Comparison of ENCODE assay signal across 8 mouse cellular contexts in genomic region chr7:127573503-127574008, GRCm38 (mm10). TPM values are rescaled to one million over a fixed set of nuclear protein-coding genes. Genes with fewer than 3 reads are reported as not detected.
DNase-seq lines count a peak whose midpoint lies in the region.

No protein-coding gene starts in this region.

- peak overlapping the region; percentile 95 for H3K4me3 ChIP-seq in hindbrain, embryonic 10.5 days
- peak overlapping the region; percentile 79 for H3K4me3 ChIP-seq in macrophage (ENCODE audit: inconsistent target)

- peak overlapping the region; percentile 94 for H3K27ac ChIP-seq in hindbrain, embryonic 10.5 days
- H3K27ac ChIP-seq in macrophage, result peak overlapping the region; percentile 52

- H3K27me3 ChIP-seq in hindbrain, embryonic 10.5 days (ENCODE audit: insufficient read depth, poor library complexity, severe bottlenecking), result no peaks in the 10 kb centered on the region

- no peaks in the 10 kb centered on the region for H3K9me3 ChIP-seq in hindbrain, embryonic 10.5 days

- H3K4me1 ChIP-seq in hindbrain, embryonic 10.5 days (replicated peaks), result peaks cover 26% of the 10 kb centered on the region

- peaks cover 43% of the 10 kb centered on the region for H3K79me2 ChIP-seq in macrophage (ENCODE audit: inconsistent target)

- WGBS in hindbrain, embryonic 10.5 days, result 1% methylated on average over 27 of the region's 28 CpGs
- under 1% methylated on average over 12 of the region's 28 CpGs for WGBS in macrophage (ENCODE audit: missing documents)

- DNase-seq in embryo, embryonic 10.5 days (ENCODE audit: low spot score), result peak; percentile 19
- DNase-seq in embryo, embryonic 9.5 days (ENCODE audit: extremely low spot score), result no peak
- DNase-seq in thymus, postnatal 14 days, result peak; percentile 52
- no peak for DNase-seq in thymus, postnatal 4 days
- no peak for DNase-seq in hindbrain, embryonic 10.5 days (ENCODE audit: low spot score)
- no peak for DNase-seq in urinary bladder, adult 18-20 months (ENCODE audit: low spot score in 2 of 2)
- no peak for DNase-seq in T-cell, adult 2 months (ENCODE audit: low spot score)

- peaks cover 43% of the 10 kb centered on the region for H3K36me3 ChIP-seq in hindbrain, embryonic 10.5 days
- peaks cover 10% of the 10 kb centered on the region; the same call in 1 of the 2 replicates for H3K36me3 ChIP-seq in macrophage (ENCODE audit: inconsistent target)

RNA-seq across cellular contexts. Expression of gene Phkg2, which starts 0.4 kb away (rescaled TPM):
- polyA plus RNA-seq in hindbrain, embryonic 10.5 days (2016; fragmentation: Nextera tagmentation; extraction: Ambion mirVana), result 47.0 and 54.1 TPM in 2 replicates
- total RNA-seq in macrophage (2018; cell fraction: chromatin; rRNA removed), result 100 to 1,000 TPM in 8 of 26 experiments, 10 to 100 TPM in 18; 19.3 to 140 (median 73.0) TPM
- total RNA-seq in macrophage (2018; cell fraction: cytosol; rRNA removed), result 10 to 100 TPM; 18.0 to 30.2 (median 23.5) TPM
- 100 to 1,000 TPM in 3 of 26 experiments, 10 to 100 TPM in 23; 17.5 to 128 (median 53.4) TPM for total RNA-seq in macrophage (2018; cell fraction: nucleus; rRNA removed)
- 23.8 to 33.8 TPM (median 26.9 TPM) in 3 replicates for polyA plus RNA-seq in macrophage (2018)

RNA-seq across cellular contexts. Expression of gene Tmem265, which starts 12.4 kb away (rescaled TPM):
- polyA plus RNA-seq in hindbrain, embryonic 10.5 days (2016; fragmentation: Nextera tagmentation; extraction: Ambion mirVana), result 7.9 and 13.7 TPM in 2 replicates
- total RNA-seq in macrophage (2018; cell fraction: chromatin; rRNA removed), result 1 to 10 TPM in 1 of 26 experiments, not detected in 25; 2.8 TPM
- total RNA-seq in macrophage (2018; cell fraction: cytosol; rRNA removed), result not detected
- total RNA-seq in macrophage (2018; cell fraction: nucleus; rRNA removed), result not detected
- polyA plus RNA-seq in macrophage (2018), result not detected in 3 replicates

RNA-seq across cellular contexts. Expression of gene Ccdc189, which starts 14.8 kb away (rescaled TPM):
- polyA plus RNA-seq in hindbrain, embryonic 10.5 days (2016; fragmentation: Nextera tagmentation; extraction: Ambion mirVana), result 15.7 and 16.5 TPM in 2 replicates
- 10 to 100 TPM in 1 of 26 experiments, 1 to 10 TPM in 18, under 1 TPM in 1, not detected in 6; 0.99 to 11.1 (median 2.7) TPM for total RNA-seq in macrophage (2018; cell fraction: chromatin; rRNA removed)
- 1 to 10 TPM in 25 of 26 experiments, under 1 TPM in 1; 0.99 to 2.9 (median 2.0) TPM for total RNA-seq in macrophage (2018; cell fraction: cytosol; rRNA removed)
- 10 to 100 TPM in 1 of 26 experiments, 1 to 10 TPM in 18, under 1 TPM in 4, not detected in 3; 0.35 to 10.2 (median 2.0) TPM for total RNA-seq in macrophage (2018; cell fraction: nucleus; rRNA removed)
- polyA plus RNA-seq in macrophage (2018), result 0.72 to 3.0 TPM (median 2.9 TPM) in 3 replicates

RNA-seq across cellular contexts. Expression of gene Rnf40, which starts 15.0 kb away (rescaled TPM):
- polyA plus RNA-seq in hindbrain, embryonic 10.5 days (2016; fragmentation: Nextera tagmentation; extraction: Ambion mirVana), result 57.8 and 58.8 TPM in 2 replicates
- total RNA-seq in macrophage (2018; cell fraction: chromatin; rRNA removed), result 100 to 1,000 TPM in 18 of 26 experiments, 10 to 100 TPM in 8; 81.8 to 208 (median 111) TPM
- 10 to 100 TPM; 27.3 to 46.6 (median 35.7) TPM for total RNA-seq in macrophage (2018; cell fraction: cytosol; rRNA removed)
- total RNA-seq in macrophage (2018; cell fraction: nucleus; rRNA removed), result 10 to 100 TPM; 40.6 to 87.4 (median 62.0) TPM
- polyA plus RNA-seq in macrophage (2018), result 27.1 to 29.6 TPM (median 28.3 TPM) in 3 replicates

RNA-seq across cellular contexts. Expression of gene Zfp629, which starts 42.0 kb away (rescaled TPM):
- polyA plus RNA-seq in hindbrain, embryonic 10.5 days (2016; fragmentation: Nextera tagmentation; extraction: Ambion mirVana), result 34.5 and 36.7 TPM in 2 replicates
- total RNA-seq in macrophage (2018; cell fraction: chromatin; rRNA removed), result 10 to 100 TPM in 21 of 26 experiments, 1 to 10 TPM in 5; 6.1 to 37.3 (median 14.8) TPM
- total RNA-seq in macrophage (2018; cell fraction: cytosol; rRNA removed), result 1 to 10 TPM; 1.2 to 9.3 (median 4.5) TPM
- total RNA-seq in macrophage (2018; cell fraction: nucleus; rRNA removed), result 10 to 100 TPM in 11 of 26 experiments, 1 to 10 TPM in 15; 2.7 to 31.1 (median 9.3) TPM
- polyA plus RNA-seq in macrophage (2018), result 5.9 to 11.5 TPM (median 8.2 TPM) in 3 replicates

Comparison
In these comparisons a context has a peak if more than half of its experiments do, and no peak if none do; other contexts are left out.
1. DNase-seq: peak in embryo, embryonic 10.5 days (single experiment) and thymus, postnatal 14 days (single experiment); none in embryo, embryonic 9.5 days (single experiment), thymus, postnatal 4 days (single experiment), hindbrain, embryonic 10.5 days (single experiment), urinary bladder, adult 18-20 months (0 of 2) and T-cell, adult 2 months (single experiment).